Mouse (Mus musculus) small intestine, adult 2 months (tissue): ENCODE data around the gene Steap2. TPM values are rescaled to one million over a fixed set of nuclear protein-coding genes. Genes with fewer than 3 reads are reported as not detected.

Experiments used
- H3K27ac ChIP-seq: fragments of 200-500 bp; 2 replicates; pipeline ENCODE4 v1.5.1; 2012; ENCODE audit warnings: low read depth, low read length, control low read depth, inconsistent platforms; ENCODE audit not compliant: insufficient read depth
- H3K27me3 ChIP-seq: fragments of 200-500 bp; 2 replicates; pipeline ENCODE4 v1.6.1; 2012; ENCODE audit warnings: mild to moderate bottlenecking, moderate library complexity, low read length, inconsistent platforms; ENCODE audit not compliant: control insufficient read depth, insufficient read depth
- H3K36me3 ChIP-seq: fragments of 200-500 bp; 2 replicates; pipeline ENCODE4 v1.6.1; 2012; ENCODE audit warnings: mild to moderate bottlenecking, low read length, control low read depth, inconsistent platforms; ENCODE audit not compliant: control insufficient read depth, insufficient read depth
- H3K4me1 ChIP-seq: fragments of 200-500 bp; 2 replicates; pipeline ENCODE4 v1.6.1; 2012; ENCODE audit warnings: low read length, inconsistent platforms, mixed read lengths; ENCODE audit not compliant: control insufficient read depth, insufficient read depth, insufficient read length
- H3K4me3 ChIP-seq: fragments of 200-500 bp; 2 replicates; pipeline ENCODE4 v1.5.1; 2012; ENCODE audit warnings: low read depth, mild to moderate bottlenecking, control low read depth, inconsistent platforms, low read length, moderate library complexity
- CTCF ChIP-seq: fragments of 200-500 bp; IDR thresholded peaks from 2 replicates; pipeline ENCODE4 v1.5.1; 2012; ENCODE audit warnings: low read depth, mild to moderate bottlenecking, control low read depth, inconsistent platforms, low read length, moderate library complexity, mixed read lengths; ENCODE audit not compliant: insufficient replicate concordance, insufficient read length; ENCODE audit errors: extremely low read depth
- POLR2A ChIP-seq: fragments of 200-500 bp; IDR thresholded peaks from 2 replicates; pipeline ENCODE4 v1.6.1; 2012; ENCODE audit warnings: low read depth, mild to moderate bottlenecking, control low read depth, inconsistent platforms, low read length, moderate library complexity
- WGBS: fragments of 180-500 bp; shearing (Covaris S2); methylation state at CpG from one replicate; pipeline ENCODE4 v1.1.7; 2018; 5-methylcytosine and 5-hydroxymethylcytosine counted together
- polyA plus RNA-seq: library from polyadenylated mRNA; depleted of rRNA; stranded (reverse); fragments of >200 nt; gene quantifications from 2 replicates; pipeline ENCODE4 v1.2.3, GENCODE M21; 2012

Steap2 gene
- polyA plus RNA-seq, 1 experiment = 1.3 TPM

- TF ChIP-seq CTCF = no peak
- no peak for TF ChIP-seq POLR2A
- 19% methylated on average over 13 of the region's 13 CpGs for WGBS
- H3K27me3 ChIP-seq = no peaks in the 10 kb centered on the region
- no peak overlapping the region for H3K4me3 ChIP-seq
- H3K4me1 ChIP-seq = no peaks in the 10 kb centered on the region; the same call in 1 of the 2 replicates
- no peak overlapping the region for H3K27ac ChIP-seq
- no peaks in the 10 kb centered on the region for H3K36me3 ChIP-seq
These were observed 13.2 kb upstream of the Steap2 start for GRCm38 (mm10) chr5:5707341-5708278.

DNA sequence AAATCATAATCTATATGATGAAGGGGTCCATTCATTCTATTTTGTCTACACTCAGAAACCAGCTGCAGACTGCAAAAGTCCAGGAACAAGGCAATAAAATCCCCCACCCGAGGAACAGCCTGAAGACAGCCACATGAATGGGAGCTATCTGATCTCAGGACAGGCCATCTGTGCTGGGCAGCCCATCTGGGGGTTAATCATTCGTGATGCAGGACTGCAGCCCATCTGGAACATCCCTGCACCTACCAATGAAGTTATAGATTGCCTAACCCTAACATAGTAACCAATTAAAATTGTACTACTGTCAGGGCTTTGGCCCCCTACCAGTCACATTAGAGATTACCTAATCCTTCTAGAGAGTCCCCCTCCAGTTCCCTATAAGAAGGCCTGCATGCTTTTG, 10.6 kb upstream of the Steap2 start:
- TF ChIP-seq POLR2A = no peak
- TF ChIP-seq CTCF = no peak
- WGBS = 36% methylated on average over 2 of the region's 2 CpGs
- H3K27me3 ChIP-seq = no peaks in the 10 kb centered on the region
- no peak overlapping the region for H3K4me3 ChIP-seq
- no peaks in the 10 kb centered on the region; the same call in 1 of the 2 replicates for H3K4me1 ChIP-seq
- no peaks in the 10 kb centered on the region for H3K36me3 ChIP-seq
- no peak overlapping the region for H3K27ac ChIP-seq

DNA sequence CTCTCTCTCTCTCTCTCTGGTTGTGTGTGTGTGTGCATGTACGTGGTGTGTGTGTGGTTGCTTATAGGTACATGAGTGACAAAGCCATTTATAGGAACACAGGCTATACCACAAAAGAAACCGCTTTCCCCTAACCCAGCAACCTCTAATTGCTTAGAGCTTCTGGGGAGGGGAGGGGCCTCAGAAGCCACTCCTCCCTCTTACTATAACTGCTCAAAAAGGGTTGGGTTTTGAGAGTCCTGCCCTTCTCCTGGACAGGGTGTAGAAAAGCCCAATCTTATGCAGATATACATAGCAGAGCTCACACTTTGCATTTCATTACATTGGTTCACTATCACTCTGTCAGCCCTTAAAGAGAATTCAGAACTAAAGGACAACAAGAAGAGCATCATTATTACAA, 6.0 kb upstream of the Steap2 start:
- TF ChIP-seq POLR2A (no peak), CTCF (no peak)
- H3K27me3 ChIP-seq = no peaks in the 10 kb centered on the region
- H3K27ac ChIP-seq = no peak overlapping the region
- H3K4me3 ChIP-seq = no peak overlapping the region
- H3K36me3 ChIP-seq = no peaks in the 10 kb centered on the region
- H3K4me1 ChIP-seq = no peaks in the 10 kb centered on the region
- WGBS = 83% methylated on average over 2 of the region's 2 CpGs

DNA sequence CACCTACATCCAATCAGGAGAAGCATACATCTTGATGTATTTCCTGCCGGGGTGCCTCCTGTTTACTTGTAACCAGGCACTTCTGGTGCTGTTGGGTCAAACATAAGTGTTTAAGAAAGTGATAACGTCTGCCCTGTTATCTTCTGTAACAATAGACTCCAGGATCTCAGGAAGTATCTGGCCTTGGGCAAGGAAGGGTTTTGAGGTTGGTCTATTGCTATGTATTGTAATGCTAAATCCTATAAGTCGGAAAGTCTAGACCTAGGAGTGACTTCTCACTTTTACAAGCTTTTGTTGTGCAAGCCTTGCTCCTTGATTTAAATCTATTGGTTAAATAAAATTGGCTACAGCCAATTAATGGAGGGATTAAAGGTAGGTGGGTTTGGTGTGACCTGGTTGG, 4.5 kb upstream of the Steap2 start:
- Histone ChIP-seq H3K4me1 (no peaks in the 10 kb centered on the region; the same call in 1 of the 2 replicates), H3K36me3 (no peaks in the 10 kb centered on the region), H3K27me3 (no peaks in the 10 kb centered on the region), H3K27ac (no peak overlapping the region), H3K4me3 (no peak overlapping the region)
- WGBS = 52% methylated on average over 3 of the region's 3 CpGs
- TF ChIP-seq POLR2A (no peak), CTCF (no peak)

DNA sequence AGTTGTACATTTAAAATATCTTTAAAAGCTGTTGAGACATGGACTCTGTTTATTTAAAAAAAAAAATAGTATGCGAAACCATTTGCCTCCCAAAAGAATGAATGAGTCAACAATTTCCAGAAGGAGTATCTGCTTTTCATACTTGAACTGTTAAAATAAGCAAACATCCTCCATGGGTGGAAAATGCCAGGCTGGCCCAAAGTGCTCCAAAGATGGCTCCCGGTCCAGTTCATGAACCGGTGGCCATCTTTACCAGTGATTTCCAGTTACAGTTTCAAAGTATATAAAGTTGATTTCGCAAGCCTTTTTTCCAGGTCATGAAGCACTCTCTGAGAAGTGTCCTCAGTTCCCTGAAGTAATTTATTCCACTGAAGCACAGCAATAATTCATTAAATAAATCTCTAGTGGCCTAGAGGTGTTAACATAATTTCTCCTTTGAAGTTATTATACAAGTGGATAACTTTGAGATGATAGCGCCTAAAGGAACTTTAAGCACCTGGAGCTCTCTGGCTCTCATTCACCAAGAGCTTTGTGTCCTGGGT, 1.1 kb upstream of the Steap2 start:
- TF ChIP-seq CTCF = no peak
- TF ChIP-seq POLR2A = no peak
- Histone ChIP-seq H3K36me3 (no peaks in the 10 kb centered on the region), H3K27me3 (no peaks in the 10 kb centered on the region), H3K4me1 (no peaks in the 10 kb centered on the region; the same call in 1 of the 2 replicates), H3K4me3 (no peak overlapping the region), H3K27ac (no peak overlapping the region)
- 93% methylated on average over 5 of the region's 5 CpGs for WGBS

DNA sequence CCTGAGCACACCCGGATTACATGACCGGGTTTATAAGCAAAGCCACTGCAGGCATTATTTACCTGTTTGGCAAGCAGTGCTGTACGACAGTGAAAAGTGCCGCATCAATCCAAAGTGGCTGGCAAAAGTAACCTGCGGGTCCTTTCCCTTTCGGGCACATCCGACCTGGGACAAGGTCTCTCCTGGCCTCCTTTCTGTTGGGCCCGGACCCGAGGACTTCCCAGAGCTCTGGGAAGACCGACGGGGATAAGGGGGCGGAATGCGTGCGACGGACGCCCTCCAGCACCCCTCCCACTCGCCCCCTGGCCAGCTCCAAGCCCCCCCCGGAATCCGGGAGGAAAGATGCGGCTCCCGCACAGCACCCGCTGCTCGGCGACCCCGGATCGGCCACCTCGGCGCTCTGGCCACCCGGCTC, 830 bp downstream of the Steap2 start:
- no peak for TF ChIP-seq CTCF
- no peak for TF ChIP-seq POLR2A
- H3K4me3 ChIP-seq = peak overlapping the region; percentile 97
- no peaks in the 10 kb centered on the region for H3K36me3 ChIP-seq
- H3K27me3 ChIP-seq = no peaks in the 10 kb centered on the region
- H3K4me1 ChIP-seq = peaks cover 3% of the 10 kb centered on the region
- under 1% methylated on average over 27 of the region's 29 CpGs for WGBS
- no peak overlapping the region for H3K27ac ChIP-seq

- no peaks in the 10 kb centered on the region for H3K27me3 ChIP-seq
- TF ChIP-seq POLR2A (no peak), CTCF (no peak)
- 65% methylated on average over 4 of the region's 4 CpGs for WGBS
- no peaks in the 10 kb centered on the region for H3K36me3 ChIP-seq
- no peak overlapping the region for H3K27ac ChIP-seq
- H3K4me1 ChIP-seq = peaks cover 5% of the 10 kb centered on the region
- H3K4me3 ChIP-seq = no peak overlapping the region
These were observed 2.1 kb downstream of the Steap2 start for GRCm38 (mm10) chr5:5692167-5692738.
